Mouse (Mus musculus): ENCODE measurements around the gene Wwox. TPM values are rescaled to one million over a fixed set of nuclear protein-coding genes. Genes with fewer than 3 reads are reported as not detected.
A peak's percentile ranks its signal among the peaks of the same experiment; 100 is the strongest.

Wwox gene
- polyA plus RNA-seq, 1 experiment from 2014 or later, result 10.4 TPM

DNA sequence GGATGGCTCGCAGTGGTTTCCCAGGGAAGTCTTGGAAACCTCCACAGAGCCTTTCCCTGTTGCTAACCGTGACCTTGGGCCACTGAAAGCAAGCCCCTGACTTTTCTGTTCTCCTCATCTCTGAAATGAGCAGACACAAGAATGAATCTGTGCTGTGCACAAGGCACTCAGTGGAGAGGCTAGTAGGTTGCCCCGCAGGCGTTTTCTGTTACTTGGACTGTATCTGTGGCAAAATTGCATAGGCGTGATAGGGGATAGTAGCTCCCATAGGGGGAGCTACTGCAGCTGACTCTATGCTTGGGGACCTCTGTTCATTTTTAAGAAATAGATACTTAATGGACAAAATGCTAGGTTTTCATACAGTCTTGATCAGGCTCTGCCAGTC lies 742 bp downstream of the Wwox start:
- Histone ChIP-seq H3K27ac (ENCODE audit: poor library complexity, severe bottlenecking) (no peak overlapping the region), H3K4me1 (replicated peaks) (peaks cover 7% of the 10 kb centered on the region), H3K9ac (peak overlapping the region; percentile 74), H3K36me3 (no peaks in the 10 kb centered on the region), H3K27me3 (replicated peaks) (no peaks in the 10 kb centered on the region), H3K9me3 (replicated peaks) (no peaks in the 10 kb centered on the region), H3K4me3 (peak overlapping the region; percentile 62), H3K4me2 (peak overlapping the region; percentile 79)
- 25% methylated on average over 5 of the region's 5 CpGs for WGBS
- no peak for ATAC-seq (ENCODE audit: insufficient number of reproducible peaks, low FRiP score)

DNA sequence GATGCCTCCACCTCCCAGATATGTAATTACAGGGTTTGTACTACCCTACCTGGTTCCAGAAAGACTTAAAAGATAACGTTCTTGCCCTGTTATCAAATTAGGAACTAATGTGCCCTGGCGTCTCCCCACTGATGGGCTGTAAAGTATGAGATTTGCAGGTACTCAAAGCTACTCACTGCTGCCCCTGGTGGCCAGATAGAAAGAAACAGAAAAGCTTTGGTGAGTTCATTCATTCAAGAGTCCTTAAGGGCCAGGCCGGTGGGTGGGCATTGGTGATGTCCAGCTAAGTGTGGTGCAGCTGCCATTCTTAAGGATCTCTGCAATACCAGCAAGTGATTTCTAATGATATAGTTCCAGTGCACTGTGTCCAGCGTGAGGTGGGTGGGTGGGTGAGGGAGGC lies 2.2 kb downstream of the Wwox start:
- Histone ChIP-seq H3K9me3 (replicated peaks) (no peaks in the 10 kb centered on the region), H3K4me1 (replicated peaks) (peaks cover 7% of the 10 kb centered on the region), H3K4me2 (no peak overlapping the region), H3K27ac (ENCODE audit: poor library complexity, severe bottlenecking) (no peak overlapping the region), H3K36me3 (no peaks in the 10 kb centered on the region), H3K4me3 (no peak overlapping the region), H3K27me3 (replicated peaks) (no peaks in the 10 kb centered on the region), H3K9ac (no peak overlapping the region)
- WGBS, result 79% methylated on average over 4 of the region's 4 CpGs
- ATAC-seq (ENCODE audit: insufficient number of reproducible peaks, low FRiP score), result no peak

DNA sequence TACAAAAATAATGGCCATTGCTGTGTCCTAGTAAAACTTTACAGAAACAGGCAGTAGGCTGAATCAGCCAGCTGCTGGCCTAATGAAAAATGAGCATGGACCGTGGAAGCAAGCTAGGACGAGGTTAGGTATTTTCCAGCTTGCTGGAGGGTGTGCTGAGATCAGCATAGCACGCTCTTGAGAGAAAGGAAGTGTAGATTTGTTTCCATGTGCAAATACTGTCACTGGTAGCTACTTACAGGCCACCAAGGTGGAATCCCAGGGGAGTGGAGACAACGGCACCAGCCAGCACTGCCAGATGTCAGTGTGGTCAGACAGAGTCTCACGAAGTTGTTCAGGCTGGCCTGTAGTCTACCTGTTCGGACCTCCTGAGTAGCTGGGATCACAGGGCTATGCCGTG lies 7.4 kb downstream of the Wwox start:
- no peaks in the 10 kb centered on the region; the same call in 1 of the 2 replicates for H3K36me3 ChIP-seq
- WGBS, result 80% methylated on average over 7 of the region's 7 CpGs
- no peaks in the 10 kb centered on the region for H3K9me3 ChIP-seq (replicated peaks)
- H3K4me1 ChIP-seq (replicated peaks), result peaks cover 14% of the 10 kb centered on the region
- no peak overlapping the region for H3K27ac ChIP-seq (ENCODE audit: poor library complexity, severe bottlenecking)
- no peak overlapping the region for H3K4me2 ChIP-seq
- no peak overlapping the region for H3K4me3 ChIP-seq
- ATAC-seq (ENCODE audit: insufficient number of reproducible peaks, low FRiP score), result no peak
- H3K27me3 ChIP-seq (replicated peaks), result 0 out of 2 replicates have a peak, but pooled peaks cover 3% of the 10 kb centered on the region
- no peak overlapping the region for H3K9ac ChIP-seq

GRCm38 (mm10) chr8:114452278-114452677 lies 12.8 kb downstream of the Wwox start:
- no peak for ATAC-seq (ENCODE audit: insufficient number of reproducible peaks, low FRiP score)
- Histone ChIP-seq H3K9ac (no peak overlapping the region), H3K4me3 (no peak overlapping the region), H3K27ac (ENCODE audit: poor library complexity, severe bottlenecking) (no peak overlapping the region), H3K4me2 (no peak overlapping the region), H3K27me3 (replicated peaks) (0 out of 2 replicates have a peak, but pooled peaks cover 3% of the 10 kb centered on the region), H3K36me3 (no peaks in the 10 kb centered on the region; the same call in 1 of the 2 replicates), H3K9me3 (replicated peaks) (no peaks in the 10 kb centered on the region), H3K4me1 (replicated peaks) (peaks cover 24% of the 10 kb centered on the region)
- WGBS, result 82% methylated on average over 8 of the region's 8 CpGs

GRCm38 (mm10) chr8:114452781-114453221 lies 13.3 kb downstream of the Wwox start:
- Histone ChIP-seq H3K4me3 (no peak overlapping the region), H3K4me1 (replicated peaks) (peaks cover 29% of the 10 kb centered on the region), H3K9me3 (replicated peaks) (no peaks in the 10 kb centered on the region), H3K36me3 (no peaks in the 10 kb centered on the region; the same call in 1 of the 2 replicates), H3K27ac (ENCODE audit: poor library complexity, severe bottlenecking) (no peak overlapping the region), H3K9ac (no peak overlapping the region), H3K27me3 (replicated peaks) (0 out of 2 replicates have a peak, but pooled peaks cover 3% of the 10 kb centered on the region), H3K4me2 (0 out of 2 replicates have a peak overlapping the region, but pooled peaks have one; percentile 28)
- no peak for ATAC-seq (ENCODE audit: insufficient number of reproducible peaks, low FRiP score)
- 18% methylated on average over 9 of the region's 9 CpGs for WGBS

DNA sequence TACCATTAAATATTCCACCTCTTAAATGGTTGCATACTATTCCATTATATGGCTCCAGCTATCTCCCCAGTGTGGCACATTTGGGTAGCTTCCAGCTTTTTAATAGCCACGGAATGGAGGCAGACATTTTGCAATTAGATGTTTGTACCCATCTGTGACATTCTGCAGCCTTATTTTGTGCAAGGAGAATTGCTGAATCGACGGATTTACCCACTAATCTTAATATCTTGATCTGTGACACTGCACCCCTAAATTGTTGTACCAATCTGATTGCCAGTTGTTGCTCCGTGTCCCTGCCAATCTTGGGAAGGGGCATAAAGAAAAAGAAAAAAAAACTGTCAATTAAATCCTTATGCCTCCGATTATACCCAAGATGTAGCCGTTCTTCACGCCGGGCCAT lies 15.8 kb downstream of the Wwox start:
- Histone ChIP-seq H3K27me3 (replicated peaks) (0 out of 2 replicates have a peak, but pooled peaks cover 3% of the 10 kb centered on the region), H3K4me1 (replicated peaks) (peaks cover 23% of the 10 kb centered on the region), H3K9me3 (replicated peaks) (no peaks in the 10 kb centered on the region), H3K27ac (ENCODE audit: poor library complexity, severe bottlenecking) (peak overlapping the region; percentile 88), H3K9ac (no peak overlapping the region), H3K4me3 (no peak overlapping the region), H3K4me2 (no peak overlapping the region), H3K36me3 (no peaks in the 10 kb centered on the region)
- no peak for ATAC-seq (ENCODE audit: insufficient number of reproducible peaks, low FRiP score)
- WGBS, result 94% methylated on average over 8 of the region's 8 CpGs

GRCm38 (mm10) chr8:114455953-114456352 lies 16.5 kb downstream of the Wwox start:
- peak overlapping the region; percentile 60 for H3K4me2 ChIP-seq
- H3K4me3 ChIP-seq, result peak overlapping the region; percentile 28; the same call in 1 of the 2 replicates
- WGBS, result 32% methylated on average over 15 of the region's 15 CpGs
- H3K4me1 ChIP-seq (replicated peaks), result peaks cover 23% of the 10 kb centered on the region
- H3K27ac ChIP-seq (ENCODE audit: poor library complexity, severe bottlenecking), result peak overlapping the region; percentile 88
- H3K27me3 ChIP-seq (replicated peaks), result 0 out of 2 replicates have a peak, but pooled peaks cover 3% of the 10 kb centered on the region
- peak overlapping the region; percentile 59 for H3K9ac ChIP-seq
- peak; percentile 71 for ATAC-seq (ENCODE audit: insufficient number of reproducible peaks, low FRiP score)
- no peaks in the 10 kb centered on the region for H3K9me3 ChIP-seq (replicated peaks)
- no peaks in the 10 kb centered on the region for H3K36me3 ChIP-seq

- peak overlapping the region; percentile 18 for H3K4me2 ChIP-seq
- H3K9ac ChIP-seq, result no peak overlapping the region
Observed at GRCm38 (mm10) chr8:114458113-114458784, 18.8 kb downstream of the Wwox start.

DNA sequence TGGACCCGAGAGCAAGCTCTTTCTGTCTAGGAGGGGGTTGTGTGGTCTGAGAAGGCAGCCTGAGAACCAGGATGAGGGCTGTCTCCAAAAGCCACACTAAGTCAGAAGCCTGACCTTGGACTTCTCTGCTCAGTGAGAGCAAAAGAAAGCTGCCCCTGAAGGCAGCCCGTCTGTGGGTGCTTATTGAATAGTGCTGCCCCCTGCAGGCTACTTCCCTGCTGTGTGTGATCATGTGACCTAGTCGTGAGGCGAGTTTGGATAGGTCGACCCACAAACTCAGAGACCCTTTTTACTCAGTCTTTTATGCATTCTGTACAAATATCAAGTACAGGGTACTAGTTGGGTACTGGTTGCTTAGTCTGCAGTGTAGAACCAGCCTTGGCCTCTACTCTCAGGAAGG lies 21.1 kb downstream of the Wwox start:
- Histone ChIP-seq H3K36me3 (no peaks in the 10 kb centered on the region), H3K9ac (no peak overlapping the region), H3K4me3 (no peak overlapping the region), H3K27me3 (replicated peaks) (no peaks in the 10 kb centered on the region), H3K4me1 (replicated peaks) (peaks cover 36% of the 10 kb centered on the region), H3K9me3 (replicated peaks) (no peaks in the 10 kb centered on the region), H3K4me2 (no peak overlapping the region), H3K27ac (ENCODE audit: poor library complexity, severe bottlenecking) (no peak overlapping the region)
- no peak for ATAC-seq (ENCODE audit: insufficient number of reproducible peaks, low FRiP score)
- 55% methylated on average over 5 of the region's 5 CpGs for WGBS

More at GRCm38 (mm10) chr8:114458113-114458784, 18.8 kb downstream of the Wwox start:
- ATAC-seq (ENCODE audit: insufficient number of reproducible peaks, low FRiP score), result no peak
- whole genome bisulfite sequencing, result 61% methylated on average over 25 of the region's 25 CpGs
- H3K27me3 ChIP-seq (replicated peaks), result no peaks in the 10 kb centered on the region
- H3K4me3 ChIP-seq, result no peak overlapping the region
- no peaks in the 10 kb centered on the region for H3K36me3 ChIP-seq
- no peak overlapping the region for H3K27ac ChIP-seq (ENCODE audit: poor library complexity, severe bottlenecking)
- no peaks in the 10 kb centered on the region for H3K9me3 ChIP-seq (replicated peaks)
- peaks cover 33% of the 10 kb centered on the region for H3K4me1 ChIP-seq (replicated peaks)

DNA sequence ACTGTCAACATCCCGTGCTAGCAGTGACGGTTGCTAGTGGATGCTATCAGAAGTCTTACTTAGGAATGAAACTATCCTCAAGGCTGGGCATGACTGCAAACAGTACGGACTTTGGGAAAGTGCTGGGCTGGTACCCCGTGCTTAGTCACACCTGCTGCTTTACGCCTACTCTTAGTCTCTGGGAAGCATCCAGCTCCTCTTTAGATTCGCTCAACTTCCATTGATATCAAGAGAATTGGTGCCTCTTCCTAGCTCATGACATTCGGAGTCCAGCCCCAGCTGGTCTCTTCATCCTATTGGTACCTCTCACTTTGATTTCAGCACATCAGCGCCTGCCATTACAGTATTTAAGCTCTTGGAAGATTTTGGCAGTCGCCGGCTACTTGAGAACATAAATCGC lies 23.1 kb downstream of the Wwox start:
- H3K9me3 ChIP-seq (replicated peaks), result no peaks in the 10 kb centered on the region
- no peaks in the 10 kb centered on the region for H3K36me3 ChIP-seq
- H3K4me1 ChIP-seq (replicated peaks), result peaks cover 23% of the 10 kb centered on the region
- 79% methylated on average over 11 of the region's 11 CpGs for WGBS
- H3K27me3 ChIP-seq (replicated peaks), result no peaks in the 10 kb centered on the region
- no peak for ATAC-seq (ENCODE audit: insufficient number of reproducible peaks, low FRiP score)
- H3K27ac ChIP-seq (ENCODE audit: poor library complexity, severe bottlenecking), result no peak overlapping the region
- no peak overlapping the region for H3K9ac ChIP-seq
- 0 out of 2 replicates have a peak overlapping the region, but pooled peaks have one; percentile 48 for H3K4me2 ChIP-seq
- no peak overlapping the region for H3K4me3 ChIP-seq

- 49% methylated on average over 10 of the region's 10 CpGs for WGBS
- H3K4me3 ChIP-seq, result no peak overlapping the region
- no peaks in the 10 kb centered on the region for H3K36me3 ChIP-seq
- peak overlapping the region; percentile 48 for H3K4me2 ChIP-seq
- no peaks in the 10 kb centered on the region for H3K9me3 ChIP-seq (replicated peaks)
- no peak overlapping the region for H3K9ac ChIP-seq
- no peaks in the 10 kb centered on the region for H3K27me3 ChIP-seq (replicated peaks)
- no peak overlapping the region for H3K27ac ChIP-seq (ENCODE audit: poor library complexity, severe bottlenecking)
- no peak for ATAC-seq (ENCODE audit: insufficient number of reproducible peaks, low FRiP score)
- peaks cover 20% of the 10 kb centered on the region for H3K4me1 ChIP-seq (replicated peaks)
Observed at GRCm38 (mm10) chr8:114463305-114463704, 23.9 kb downstream of the Wwox start.
